Mouse (Mus musculus): ENCODE measurements at regions not wholly inside any gene's neighbourhood (a gene's known extent, or its start where the extent isn't known, plus 50 kb on each side); places are given as distances from the start of the nearest gene placed in this dataset.

DNA sequence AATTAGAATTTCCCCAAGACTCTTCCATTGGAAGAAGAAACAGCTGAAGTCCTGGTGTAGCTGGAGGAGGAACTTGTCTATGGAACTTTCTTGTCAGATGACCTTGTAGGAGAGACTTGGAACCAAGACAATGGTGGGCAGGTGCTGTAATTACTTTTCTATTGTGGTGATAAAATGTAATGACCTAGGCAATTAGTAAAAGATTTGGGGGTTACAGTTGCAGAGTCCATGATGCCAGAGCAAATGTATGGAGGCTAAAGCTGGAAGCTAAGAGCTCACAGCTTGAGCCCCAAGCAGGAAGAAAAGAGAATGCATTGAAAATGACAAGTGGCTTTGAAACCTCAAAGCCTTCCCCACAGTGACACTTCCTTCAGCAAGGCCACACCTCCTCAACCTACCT, 208.6 kb upstream of the Glra1 start:
- no peaks in the 10 kb centered on the region for H3K79me2 ChIP-seq (ENCODE audit: control insufficient read depth, insufficient read depth, low read length)
- TF ChIP-seq POLR2A (IDR thresholded peaks at IDR 0.05; ENCODE audit: extremely low read depth, insufficient read depth, low read length) = no peak
- TF ChIP-seq CTCF (IDR thresholded peaks at IDR 0.05; ENCODE audit: low read depth, low read length) = no peak
- no peak overlapping the region for H3K9ac ChIP-seq (ENCODE audit: low read depth, low read length)
- H3K27ac ChIP-seq (replicated peaks; ENCODE audit: insufficient read depth, low read depth, low read length) = no peak overlapping the region
- no peaks in the 10 kb centered on the region for H3K27me3 ChIP-seq (ENCODE audit: control insufficient read depth, insufficient read depth, low read length)
- no peak for DNase-seq (ENCODE audit: extremely low read depth, low read depth, low spot score)
- no peaks in the 10 kb centered on the region for H3K4me1 ChIP-seq (ENCODE audit: control insufficient read depth, insufficient read depth, low read length)
- H3K4me3 ChIP-seq (ENCODE audit: insufficient read depth, low read depth, low read length) = no peak overlapping the region
- H3K36me3 ChIP-seq (ENCODE audit: control insufficient read depth, insufficient read depth, low read length) = no peaks in the 10 kb centered on the region

DNA sequence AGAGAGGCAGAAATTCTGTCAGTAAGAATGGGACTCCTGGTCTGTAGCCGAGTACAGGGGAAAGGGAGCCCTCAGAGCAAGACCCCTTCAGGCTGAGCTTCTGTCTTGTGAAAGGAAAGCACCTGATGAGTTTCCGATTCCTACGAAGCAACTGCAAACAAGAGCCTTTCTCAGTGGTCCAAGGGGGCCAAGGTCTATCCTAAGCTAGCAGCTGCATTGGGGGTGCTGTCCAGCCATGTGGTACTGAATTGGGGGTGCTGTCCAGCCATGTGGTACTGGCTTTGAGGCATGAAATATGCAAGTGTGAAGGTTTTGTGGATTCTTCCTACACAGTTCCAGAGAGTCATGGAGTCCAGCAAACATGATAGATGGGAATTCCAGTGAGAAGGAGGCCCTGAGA, 202.7 kb upstream of the Glra1 start:
- Histone ChIP-seq H3K79me2 (ENCODE audit: control insufficient read depth, insufficient read depth, low read length) (no peaks in the 10 kb centered on the region), H3K27me3 (ENCODE audit: control insufficient read depth, insufficient read depth, low read length) (no peaks in the 10 kb centered on the region), H3K9ac (ENCODE audit: low read depth, low read length) (no peak overlapping the region), H3K4me1 (ENCODE audit: control insufficient read depth, insufficient read depth, low read length) (no peaks in the 10 kb centered on the region), H3K4me3 (ENCODE audit: insufficient read depth, low read depth, low read length) (no peak overlapping the region), H3K36me3 (ENCODE audit: control insufficient read depth, insufficient read depth, low read length) (no peaks in the 10 kb centered on the region), H3K27ac (replicated peaks; ENCODE audit: insufficient read depth, low read depth, low read length) (no peak overlapping the region)
- 81% methylated on average over 3 of the region's 3 CpGs for WGBS
- DNase-seq (ENCODE audit: extremely low read depth, low read depth, low spot score) = no peak
- TF ChIP-seq POLR2A (IDR thresholded peaks at IDR 0.05; ENCODE audit: extremely low read depth, insufficient read depth, low read length) (no peak), CTCF (IDR thresholded peaks at IDR 0.05; ENCODE audit: low read depth, low read length) (no peak)

DNA sequence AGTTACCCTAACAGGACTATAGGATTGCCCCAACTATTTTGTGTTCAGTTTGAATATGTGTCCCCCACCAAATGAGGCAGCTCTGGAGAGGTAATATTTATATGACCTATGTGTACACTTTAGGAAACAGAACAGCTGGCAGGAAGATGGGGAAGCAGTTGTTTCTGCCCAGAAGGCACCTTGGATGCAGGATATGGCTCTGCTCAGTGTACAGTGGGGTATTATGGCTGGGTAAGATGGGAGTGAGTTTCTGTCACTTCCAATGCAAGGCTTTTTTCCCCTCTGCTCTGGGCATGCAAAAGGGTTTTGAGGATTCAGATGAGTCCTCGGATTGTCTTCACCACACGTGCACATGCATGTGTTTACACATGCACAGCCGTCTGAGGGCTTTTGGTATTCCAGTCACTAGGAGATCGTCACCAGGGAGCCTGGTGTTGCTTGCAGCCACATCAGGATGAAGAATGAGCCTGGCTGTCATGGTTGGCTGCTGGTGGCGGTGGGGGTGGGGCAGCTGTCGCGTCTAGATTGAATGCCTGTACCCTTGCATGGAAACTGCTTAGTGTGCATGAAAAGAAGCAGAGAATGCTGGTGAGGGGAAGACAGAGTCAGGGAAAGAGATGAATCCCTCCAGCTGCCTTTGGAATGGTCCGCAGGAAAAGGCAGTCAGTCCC, 183.3 kb upstream of the Glra1 start:
- Histone ChIP-seq H3K27me3 (ENCODE audit: control insufficient read depth, insufficient read depth, low read length) (no peaks in the 10 kb centered on the region), H3K27ac (replicated peaks; ENCODE audit: insufficient read depth, low read depth, low read length) (no peak overlapping the region), H3K9ac (ENCODE audit: low read depth, low read length) (no peak overlapping the region), H3K4me3 (ENCODE audit: insufficient read depth, low read depth, low read length) (no peak overlapping the region), H3K4me1 (ENCODE audit: control insufficient read depth, insufficient read depth, low read length) (no peaks in the 10 kb centered on the region), H3K36me3 (ENCODE audit: control insufficient read depth, insufficient read depth, low read length) (no peaks in the 10 kb centered on the region), H3K79me2 (ENCODE audit: control insufficient read depth, insufficient read depth, low read length) (no peaks in the 10 kb centered on the region)
- TF ChIP-seq CTCF (IDR thresholded peaks at IDR 0.05; ENCODE audit: low read depth, low read length) (no peak), POLR2A (IDR thresholded peaks at IDR 0.05; ENCODE audit: extremely low read depth, insufficient read depth, low read length) (no peak)
- no peak for DNase-seq (ENCODE audit: extremely low read depth, low read depth, low spot score)
- WGBS = 47% methylated on average over 8 of the region's 8 CpGs

DNA sequence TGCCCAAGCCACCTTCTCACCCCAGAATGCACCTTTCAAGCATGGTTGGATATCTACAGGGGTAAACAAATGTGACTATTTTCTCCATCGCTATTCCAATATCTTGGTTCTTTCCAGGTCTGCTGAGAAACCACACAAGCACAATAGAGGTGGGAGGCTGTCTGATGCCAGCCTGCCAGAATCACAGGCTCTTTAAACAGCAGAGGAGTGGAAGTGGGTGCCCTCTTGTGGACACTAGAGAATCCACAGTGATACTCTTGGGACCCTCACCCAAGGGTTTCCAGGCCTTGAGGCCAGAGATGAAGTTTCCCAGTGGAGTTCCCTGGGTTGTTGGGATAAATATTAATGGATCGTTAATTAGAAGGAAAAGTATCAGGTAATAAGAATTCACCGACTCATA, 181.6 kb upstream of the Glra1 start:
- no peak overlapping the region for H3K9ac ChIP-seq (ENCODE audit: low read depth, low read length)
- no peaks in the 10 kb centered on the region for H3K4me1 ChIP-seq (ENCODE audit: control insufficient read depth, insufficient read depth, low read length)
- TF ChIP-seq POLR2A (IDR thresholded peaks at IDR 0.05; ENCODE audit: extremely low read depth, insufficient read depth, low read length) = no peak
- TF ChIP-seq CTCF (IDR thresholded peaks at IDR 0.05; ENCODE audit: low read depth, low read length) = no peak
- no peaks in the 10 kb centered on the region for H3K27me3 ChIP-seq (ENCODE audit: control insufficient read depth, insufficient read depth, low read length)
- H3K79me2 ChIP-seq (ENCODE audit: control insufficient read depth, insufficient read depth, low read length) = no peaks in the 10 kb centered on the region
- no peak for DNase-seq (ENCODE audit: extremely low read depth, low read depth, low spot score)
- no peak overlapping the region for H3K27ac ChIP-seq (replicated peaks; ENCODE audit: insufficient read depth, low read depth, low read length)
- no peaks in the 10 kb centered on the region for H3K36me3 ChIP-seq (ENCODE audit: control insufficient read depth, insufficient read depth, low read length)
- 82% methylated on average over 3 of the region's 3 CpGs for WGBS
- H3K4me3 ChIP-seq (ENCODE audit: insufficient read depth, low read depth, low read length) = no peak overlapping the region

DNA sequence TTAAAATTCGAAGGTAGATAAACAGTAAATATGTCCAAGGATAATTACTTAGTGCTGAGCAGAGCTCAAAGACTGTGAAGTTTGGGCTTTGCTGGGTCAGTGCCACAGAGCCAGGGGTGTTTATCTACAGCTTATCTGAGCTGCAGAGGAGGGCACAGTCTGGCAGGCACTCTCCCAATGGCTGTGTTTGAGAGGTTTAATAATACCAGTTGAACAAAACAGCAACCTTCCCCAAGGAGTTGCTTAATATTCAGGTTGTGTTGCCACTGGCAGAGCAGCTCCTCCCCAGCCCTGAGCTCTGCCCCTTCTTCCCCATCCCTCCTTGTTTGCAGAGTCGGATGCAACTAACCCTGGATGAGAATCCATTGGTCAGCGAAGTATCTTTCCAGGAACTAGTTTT, 173.0 kb upstream of the Glra1 start:
- no peaks in the 10 kb centered on the region for H3K79me2 ChIP-seq (ENCODE audit: control insufficient read depth, insufficient read depth, low read length)
- H3K27ac ChIP-seq (replicated peaks; ENCODE audit: insufficient read depth, low read depth, low read length) = no peak overlapping the region
- H3K36me3 ChIP-seq (ENCODE audit: control insufficient read depth, insufficient read depth, low read length) = no peaks in the 10 kb centered on the region
- no peak overlapping the region for H3K4me3 ChIP-seq (ENCODE audit: insufficient read depth, low read depth, low read length)
- no peaks in the 10 kb centered on the region for H3K4me1 ChIP-seq (ENCODE audit: control insufficient read depth, insufficient read depth, low read length)
- H3K27me3 ChIP-seq (ENCODE audit: control insufficient read depth, insufficient read depth, low read length) = no peaks in the 10 kb centered on the region
- H3K9ac ChIP-seq (ENCODE audit: low read depth, low read length) = no peak overlapping the region
- WGBS = 59% methylated on average over 3 of the region's 3 CpGs
- DNase-seq (ENCODE audit: extremely low read depth, low read depth, low spot score) = no peak
- TF ChIP-seq CTCF (IDR thresholded peaks at IDR 0.05; ENCODE audit: low read depth, low read length) (no peak), POLR2A (IDR thresholded peaks at IDR 0.05; ENCODE audit: extremely low read depth, insufficient read depth, low read length) (no peak)

DNA sequence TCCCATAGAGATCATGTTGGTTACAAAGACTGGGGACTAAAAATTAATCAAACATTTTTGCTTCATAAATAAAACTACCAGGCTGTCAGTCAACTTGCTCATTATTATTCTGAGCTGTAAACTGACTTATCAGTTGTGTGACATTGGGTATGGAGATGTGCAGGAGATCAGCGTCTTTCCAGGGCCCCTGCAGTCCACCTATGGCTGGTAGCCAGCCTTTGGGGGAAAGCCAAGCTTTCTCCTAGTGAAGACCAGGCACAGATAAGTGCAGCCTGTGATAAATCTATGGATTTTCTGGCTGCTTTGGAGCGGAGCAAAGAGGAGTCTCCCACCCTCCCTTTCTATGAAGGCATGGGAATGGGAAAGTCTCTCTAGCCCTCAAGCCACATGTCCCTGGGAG, 172.0 kb upstream of the Glra1 start:
- Histone ChIP-seq H3K4me1 (ENCODE audit: control insufficient read depth, insufficient read depth, low read length) (no peaks in the 10 kb centered on the region), H3K79me2 (ENCODE audit: control insufficient read depth, insufficient read depth, low read length) (no peaks in the 10 kb centered on the region), H3K27ac (replicated peaks; ENCODE audit: insufficient read depth, low read depth, low read length) (no peak overlapping the region), H3K27me3 (ENCODE audit: control insufficient read depth, insufficient read depth, low read length) (no peaks in the 10 kb centered on the region), H3K4me3 (ENCODE audit: insufficient read depth, low read depth, low read length) (no peak overlapping the region), H3K9ac (ENCODE audit: low read depth, low read length) (no peak overlapping the region), H3K36me3 (ENCODE audit: control insufficient read depth, insufficient read depth, low read length) (no peaks in the 10 kb centered on the region)
- 62% methylated on average over 2 of the region's 2 CpGs for WGBS
- no peak for DNase-seq (ENCODE audit: extremely low read depth, low read depth, low spot score)
- TF ChIP-seq CTCF (IDR thresholded peaks at IDR 0.05; ENCODE audit: low read depth, low read length) = no peak
- no peak for TF ChIP-seq POLR2A (IDR thresholded peaks at IDR 0.05; ENCODE audit: extremely low read depth, insufficient read depth, low read length)

All from liver, adult 2 months (tissue).